Mouse (Mus musculus): Measurements from ENCODE around the gene Hist1h2bn. TPM values are rescaled to one million over a fixed set of nuclear protein-coding genes. Genes with fewer than 3 reads are reported as not detected.
"Not testable (repeated sequence)": the region's sequence is repeated elsewhere in the genome, so short reads cannot be mapped to it uniquely, and the experiment has no call there.

Gene Hist1h2bn
- polyA plus RNA-seq, 1 experiment from 2014 or later, result 3.9 TPM

DNA sequence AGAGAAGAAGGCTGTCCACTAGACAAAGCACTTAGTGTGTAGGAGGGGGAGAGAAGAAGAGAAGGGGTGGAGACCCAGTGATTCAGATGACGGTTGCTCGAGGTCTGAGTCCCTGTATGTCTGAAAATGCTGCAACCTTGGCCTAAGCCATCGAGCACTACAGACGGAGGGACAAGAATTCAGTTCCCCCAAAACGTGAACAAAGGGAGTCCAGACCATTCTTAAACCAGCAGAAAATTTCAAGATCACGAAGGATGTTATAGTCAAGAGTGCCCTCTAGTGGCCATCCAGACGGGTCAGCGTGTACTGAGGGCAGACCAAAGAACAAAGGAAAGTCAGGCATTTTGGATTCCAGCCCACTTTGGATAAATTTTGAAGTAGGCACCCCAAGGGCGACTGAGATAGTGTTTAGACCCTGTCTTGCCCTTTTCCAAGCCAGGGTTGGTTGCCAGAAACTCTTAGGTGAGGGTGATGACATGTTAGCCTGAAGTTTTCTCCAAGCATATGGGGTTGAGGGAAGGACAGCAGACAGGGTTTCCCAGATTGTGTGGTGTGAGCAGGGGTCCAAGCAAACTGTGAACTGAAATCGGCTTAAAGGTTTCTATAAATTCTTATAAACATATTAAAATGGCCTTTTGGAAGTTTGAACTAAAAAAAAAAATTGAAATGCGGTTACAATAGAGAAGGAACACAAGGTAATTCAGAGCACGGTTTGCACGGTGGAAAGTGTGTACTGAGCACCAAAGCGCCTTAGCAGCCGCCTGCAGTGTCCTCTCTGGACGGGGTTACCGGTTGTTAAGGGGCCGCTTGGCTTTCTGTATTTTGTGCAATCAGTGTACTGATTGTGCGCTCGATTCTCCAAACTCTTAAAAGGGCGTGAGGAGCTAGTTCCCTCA lies 19.7 kb upstream of the Hist1h2bn start:
- Histone ChIP-seq H3K9ac (replicated peaks) (peak overlapping the region; percentile 69), H3K4me1 (peaks cover 5% of the 10 kb centered on the region; the same call in 1 of the 2 replicates), H3K4me3 (peak overlapping the region; percentile 57), H3K36me3 (no peaks in the 10 kb centered on the region), H3K4me2 (replicated peaks) (peak overlapping the region; percentile 65), H3K27me3 (no peaks in the 10 kb centered on the region), H3K27ac (replicated peaks) (peak overlapping the region; percentile 98), H3K9me3 (no peaks in the 10 kb centered on the region)
- under 1% methylated on average over 21 of the region's 21 CpGs for WGBS
- ATAC-seq (ENCODE audit: low FRiP score, low read depth), result peak; percentile 73

DNA sequence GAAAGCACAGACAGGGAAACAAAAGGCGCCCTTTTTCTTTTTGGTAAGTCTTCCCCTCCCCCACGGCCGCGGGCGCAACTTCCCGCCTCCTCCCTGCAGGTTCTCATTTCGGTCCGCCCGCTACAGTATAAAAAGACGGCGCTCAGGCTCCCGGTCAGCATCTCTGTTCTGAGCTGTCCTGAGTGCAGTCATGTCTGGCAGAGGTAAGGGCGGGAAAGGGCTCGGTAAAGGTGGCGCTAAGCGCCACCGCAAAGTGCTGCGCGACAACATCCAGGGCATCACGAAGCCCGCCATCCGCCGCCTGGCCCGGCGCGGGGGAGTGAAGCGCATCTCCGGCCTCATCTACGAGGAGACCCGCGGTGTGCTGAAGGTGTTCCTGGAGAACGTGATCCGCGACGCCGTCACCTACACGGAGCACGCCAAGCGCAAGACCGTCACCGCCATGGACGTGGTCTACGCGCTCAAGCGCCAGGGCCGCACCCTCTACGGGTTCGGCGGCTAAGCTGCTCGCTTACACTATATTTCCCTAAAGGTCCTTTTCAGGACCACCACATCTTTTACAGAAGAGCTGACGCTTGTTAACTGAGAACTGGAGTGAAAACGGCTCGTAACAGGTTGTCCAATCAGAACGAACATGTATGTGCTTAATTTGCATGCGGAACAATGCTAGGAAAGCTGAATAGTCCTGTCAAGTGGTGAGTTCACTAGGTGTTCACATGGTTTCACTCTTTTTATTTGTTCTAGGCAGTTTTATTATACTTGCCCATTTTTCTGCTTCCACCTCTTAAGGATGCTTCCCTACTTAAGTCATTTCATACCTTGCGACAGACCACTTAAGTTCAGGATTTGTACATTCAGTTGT lies 18.8 kb upstream of the Hist1h2bn start, which contains the start of gene Hist1h4j:
TSS of gene Hist1h4j (plus strand) at position 159 of the 862 bp plus-strand sequence.
- peak within 1 kb of the TSS; percentile 57 for H3K4me3 ChIP-seq
- not testable (repeated sequence) for H3K27me3 ChIP-seq, H3K36me3 ChIP-seq, H3K4me1 ChIP-seq, H3K9me3 ChIP-seq
- WGBS, result under 1% methylated on average over 43 of the region's 56 CpGs
- H3K9ac ChIP-seq (replicated peaks), result peak within 1 kb of the TSS; percentile 69
- peak within 1 kb of the TSS; percentile 98 for H3K27ac ChIP-seq (replicated peaks)
- peak; percentile 91 for ATAC-seq (ENCODE audit: low FRiP score, low read depth)
- H3K4me2 ChIP-seq (replicated peaks), result peak within 1 kb of the TSS; percentile 65

- Histone ChIP-seq H3K27me3 (no peaks in the 10 kb centered on the region), H3K9ac (replicated peaks) (no peak overlapping the region), H3K36me3 (no peaks in the 10 kb centered on the region), H3K27ac (replicated peaks) (no peak overlapping the region), H3K4me2 (replicated peaks) (no peak overlapping the region), H3K4me1 (peaks cover 16% of the 10 kb centered on the region), H3K9me3 (no peaks in the 10 kb centered on the region), H3K4me3 (no peak overlapping the region)
- 96% methylated on average over 1 of the region's 1 CpGs for WGBS
- no peak for ATAC-seq (ENCODE audit: low FRiP score, low read depth)
Measured at GRCm38 (mm10) chr13:21745006-21745405, 8.9 kb upstream of the Hist1h2bn start.

- Histone ChIP-seq H3K9me3 (no peaks in the 10 kb centered on the region), H3K27me3 (no peaks in the 10 kb centered on the region), H3K4me1 (peaks cover 26% of the 10 kb centered on the region), H3K9ac (replicated peaks) (peak overlapping the region; percentile 71), H3K27ac (replicated peaks) (peak overlapping the region; percentile 94), H3K36me3 (no peaks in the 10 kb centered on the region), H3K4me2 (replicated peaks) (peak overlapping the region; percentile 86), H3K4me3 (peak overlapping the region; percentile 56)
- WGBS, result 6% methylated on average over 5 of the region's 5 CpGs
- ATAC-seq (ENCODE audit: low FRiP score, low read depth), result no peak
Measured at GRCm38 (mm10) chr13:21749387-21750158, 4.3 kb upstream of the Hist1h2bn start.

DNA sequence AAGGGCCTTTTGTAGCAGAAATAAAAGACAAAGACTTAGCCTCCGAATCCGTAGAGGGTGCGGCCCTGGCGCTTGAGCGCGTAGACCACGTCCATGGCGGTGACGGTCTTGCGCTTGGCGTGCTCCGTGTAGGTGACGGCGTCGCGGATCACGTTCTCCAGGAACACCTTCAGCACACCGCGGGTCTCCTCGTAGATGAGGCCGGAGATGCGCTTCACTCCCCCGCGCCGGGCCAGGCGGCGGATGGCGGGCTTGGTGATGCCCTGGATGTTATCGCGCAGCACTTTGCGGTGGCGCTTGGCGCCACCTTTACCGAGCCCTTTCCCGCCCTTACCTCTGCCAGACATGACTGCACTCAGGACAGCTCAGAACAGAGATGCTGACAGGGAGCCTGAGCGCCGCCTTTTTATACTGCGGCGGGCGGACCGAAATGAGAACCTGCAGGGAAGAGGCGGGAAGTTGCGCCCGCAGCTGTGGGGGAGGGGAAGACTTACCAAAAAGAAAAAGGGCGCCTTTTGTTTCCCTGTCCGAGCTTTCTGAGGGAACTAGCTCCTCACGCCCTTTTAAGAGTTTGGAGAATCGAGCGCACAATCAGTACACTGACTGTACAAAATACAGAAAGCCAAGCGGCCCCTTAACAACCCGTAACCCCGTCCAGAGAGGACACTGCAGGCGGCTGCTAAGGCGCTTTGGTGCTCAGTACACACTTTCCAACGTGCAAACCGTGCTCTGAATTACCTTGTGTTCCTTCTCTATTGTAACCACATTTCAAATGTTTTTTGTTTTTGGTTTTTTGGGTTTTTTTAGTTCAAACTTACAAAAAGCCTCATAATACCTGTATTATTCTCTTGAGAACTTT lies 3.5 kb upstream of the Hist1h2bn start, which contains the start of gene Hist1h4k:
TSS of gene Hist1h4k (minus strand) at position 347 of the 859 bp plus-strand sequence.
- H3K27ac ChIP-seq (replicated peaks), result peak within 1 kb of the TSS; percentile 95
- not testable (repeated sequence) for H3K36me3 ChIP-seq, H3K9me3 ChIP-seq, H3K27me3 ChIP-seq
- WGBS, result 0% methylated on average over 50 of the region's 56 CpGs
- peak within 1 kb of the TSS; percentile 86 for H3K4me2 ChIP-seq (replicated peaks)
- ATAC-seq (ENCODE audit: low FRiP score, low read depth), result peak; percentile 85
- peak within 1 kb of the TSS; percentile 56 for H3K4me3 ChIP-seq
- peak within 1 kb of the TSS; percentile 71 for H3K9ac ChIP-seq (replicated peaks)
- peaks cover 28% of the 10 kb centered on the region for H3K4me1 ChIP-seq

DNA sequence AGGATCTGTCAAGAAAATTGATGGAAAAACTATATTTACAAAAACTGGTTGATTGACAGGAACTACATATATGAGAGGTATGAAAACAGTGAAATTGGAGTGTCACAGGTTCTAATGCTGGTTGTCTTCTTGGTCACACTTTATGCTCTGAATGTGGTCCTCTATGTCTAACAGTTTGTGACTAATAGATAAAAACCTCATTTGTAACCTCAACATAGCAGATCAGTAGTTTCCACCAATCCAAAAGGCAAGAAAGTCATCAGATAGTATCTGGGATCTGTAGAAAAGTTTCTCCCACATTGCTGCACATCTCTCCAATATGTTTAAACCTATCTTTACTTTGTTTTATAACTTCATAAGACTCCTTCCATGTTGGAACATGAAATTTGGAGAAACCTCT lies 2.5 kb upstream of the Hist1h2bn start:
- Histone ChIP-seq H3K4me1 (peaks cover 28% of the 10 kb centered on the region), H3K27ac (replicated peaks) (peak overlapping the region; percentile 95; the same call in 1 of the 2 replicates), H3K9me3 (no peaks in the 10 kb centered on the region), H3K4me3 (no peak overlapping the region), H3K36me3 (no peaks in the 10 kb centered on the region), H3K27me3 (no peaks in the 10 kb centered on the region), H3K9ac (replicated peaks) (no peak overlapping the region), H3K4me2 (replicated peaks) (no peak overlapping the region)
- ATAC-seq (ENCODE audit: low FRiP score, low read depth), result no peak

DNA sequence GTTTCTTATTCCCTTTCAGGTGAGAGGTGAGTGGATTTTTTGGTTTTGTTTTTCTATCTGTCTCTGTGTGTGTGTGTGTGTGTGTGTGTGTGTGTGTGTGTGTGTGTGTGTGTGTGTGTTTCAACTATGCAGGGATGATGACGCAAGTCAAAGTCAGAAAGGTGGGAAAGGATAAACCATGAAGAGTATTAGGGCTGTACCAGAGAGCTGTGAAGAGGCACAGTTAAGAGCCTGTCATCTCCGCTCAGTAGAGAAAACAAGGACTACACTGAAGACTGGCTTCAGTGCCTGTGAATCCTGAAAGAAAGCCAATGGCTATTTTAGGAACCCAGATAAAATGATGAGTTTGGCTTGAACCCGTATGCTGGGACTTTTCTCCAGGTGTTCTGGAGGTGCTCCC lies 2.1 kb upstream of the Hist1h2bn start:
- peaks cover 28% of the 10 kb centered on the region for H3K4me1 ChIP-seq
- ATAC-seq (ENCODE audit: low FRiP score, low read depth), result no peak
- H3K36me3 ChIP-seq, result no peaks in the 10 kb centered on the region
- no peak overlapping the region; the same call in 1 of the 2 replicates for H3K4me2 ChIP-seq (replicated peaks)
- no peak overlapping the region for H3K9ac ChIP-seq (replicated peaks)
- WGBS, result 78% methylated on average over 3 of the region's 3 CpGs
- H3K27ac ChIP-seq (replicated peaks), result peak overlapping the region; percentile 95
- no peaks in the 10 kb centered on the region for H3K9me3 ChIP-seq
- H3K4me3 ChIP-seq, result no peak overlapping the region
- H3K27me3 ChIP-seq, result no peaks in the 10 kb centered on the region

DNA sequence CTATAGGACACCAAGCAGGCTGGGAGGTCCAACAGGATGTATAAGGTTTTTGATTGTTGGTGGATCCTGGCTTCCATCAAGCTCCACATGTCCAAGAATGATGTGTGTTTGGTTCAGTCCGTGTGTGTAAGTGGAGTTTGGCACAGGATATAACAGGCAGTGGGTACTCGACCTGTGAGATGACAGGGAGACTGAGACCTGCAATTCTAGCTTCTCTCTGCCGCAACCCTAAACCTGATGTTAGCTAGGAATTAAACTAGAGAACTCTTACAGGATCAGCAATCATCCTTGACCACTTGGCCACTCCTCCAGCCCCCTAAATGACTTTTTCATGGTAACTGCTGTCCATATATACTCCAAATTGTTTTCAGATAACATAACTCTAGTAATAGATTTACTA lies 1.6 kb upstream of the Hist1h2bn start:
- 0 out of 2 replicates have a peak overlapping the region, but pooled peaks have one; percentile 24 for H3K9ac ChIP-seq (replicated peaks)
- no peaks in the 10 kb centered on the region for H3K27me3 ChIP-seq
- H3K36me3 ChIP-seq, result no peaks in the 10 kb centered on the region
- H3K4me3 ChIP-seq, result no peak overlapping the region
- peaks cover 27% of the 10 kb centered on the region for H3K4me1 ChIP-seq
- H3K4me2 ChIP-seq (replicated peaks), result peak overlapping the region; percentile 71
- H3K9me3 ChIP-seq, result no peaks in the 10 kb centered on the region
- peak overlapping the region; percentile 95 for H3K27ac ChIP-seq (replicated peaks)
- 39% methylated on average over 3 of the region's 3 CpGs for WGBS
- ATAC-seq (ENCODE audit: low FRiP score, low read depth), result no peak

GRCm38 (mm10) chr13:21753051-21753523 lies 836 bp upstream of the Hist1h2bn start:
- Histone ChIP-seq H3K9me3 (no peaks in the 10 kb centered on the region), H3K27me3 (no peaks in the 10 kb centered on the region), H3K36me3 (no peaks in the 10 kb centered on the region), H3K4me3 (peak overlapping the region; percentile 47), H3K4me2 (replicated peaks) (peak overlapping the region; percentile 71), H3K27ac (replicated peaks) (peak overlapping the region; percentile 95), H3K9ac (replicated peaks) (peak overlapping the region; percentile 60), H3K4me1 (peaks cover 24% of the 10 kb centered on the region)
- ATAC-seq (ENCODE audit: low FRiP score, low read depth), result no peak
- 4% methylated on average over 10 of the region's 10 CpGs for WGBS

- Histone ChIP-seq H3K4me1 (peaks cover 14% of the 10 kb centered on the region), H3K27ac (replicated peaks) (peak overlapping the region; percentile 95), H3K4me2 (replicated peaks) (peak overlapping the region; percentile 71), H3K9ac (replicated peaks) (peak overlapping the region; percentile 52), H3K4me3 (peak overlapping the region; percentile 47)
- not testable (repeated sequence) for H3K27me3 ChIP-seq, H3K36me3 ChIP-seq, H3K9me3 ChIP-seq
- ATAC-seq (ENCODE audit: low FRiP score, low read depth), result peak; percentile 5; the same call in 1 of the 2 replicates
- WGBS, result under 1% methylated on average over 23 of the region's 26 CpGs
Measured at GRCm38 (mm10) chr13:21754294-21755001, 525 bp downstream of the Hist1h2bn start.

Measured in midbrain, embryonic 12.5 days (tissue).